Mouse (Mus musculus): Measurements from ENCODE around the gene Ocln.
A peak's percentile ranks its signal among the peaks of the same experiment; 100 is the strongest.
"Not testable (repeated sequence)": the region's sequence is repeated elsewhere in the genome, so short reads cannot be mapped to it uniquely, and the experiment has no call there.

Gene Ocln

GRCm38 (mm10) chr13:100543011-100543767 lies 9.3 kb downstream of the Ocln start:
- DNase-seq = no peak

- no peak for DNase-seq
Measured at GRCm38 (mm10) chr13:100536149-100536548, 16.4 kb downstream of the Ocln start.

- DNase-seq = no peak
Measured at GRCm38 (mm10) chr13:100532788-100533365, 19.6 kb downstream of the Ocln start.

- DNase-seq = no peak
Measured at GRCm38 (mm10) chr13:100526649-100527038, 25.9 kb downstream of the Ocln start.

GRCm38 (mm10) chr13:100525935-100526648 lies 26.4 kb downstream of the Ocln start:
- peak; percentile 75 for DNase-seq

GRCm38 (mm10) chr13:100524896-100525295 lies 27.6 kb downstream of the Ocln start:
- peak; percentile 39 for DNase-seq

GRCm38 (mm10) chr13:100523698-100524097 lies 28.8 kb downstream of the Ocln start:
- no peak for DNase-seq

- no peak for DNase-seq
Measured at GRCm38 (mm10) chr13:100521724-100522591, 30.6 kb downstream of the Ocln start.

GRCm38 (mm10) chr13:100519162-100519561 lies 33.4 kb downstream of the Ocln start:
- DNase-seq = no peak

GRCm38 (mm10) chr13:100518191-100518590 lies 34.3 kb downstream of the Ocln start:
- no peak for DNase-seq

- no peak for DNase-seq
Measured at GRCm38 (mm10) chr13:100517652-100518153, 34.8 kb downstream of the Ocln start.

- DNase-seq = peak; percentile 40
Measured at GRCm38 (mm10) chr13:100516213-100517105, 36.1 kb downstream of the Ocln start.

GRCm38 (mm10) chr13:100512792-100513191 lies 39.7 kb downstream of the Ocln start:
- no peak for DNase-seq

GRCm38 (mm10) chr13:100511860-100512364 lies 40.6 kb downstream of the Ocln start:
- no peak for DNase-seq

GRCm38 (mm10) chr13:100511146-100511859 lies 41.2 kb downstream of the Ocln start:
- DNase-seq = no peak

GRCm38 (mm10) chr13:100499625-100500024 lies 52.9 kb downstream of the Ocln start:
- DNase-seq = not testable (repeated sequence)

GRCm38 (mm10) chr13:100495337-100495736 lies 57.2 kb downstream of the Ocln start:
- no peak for DNase-seq

GRCm38 (mm10) chr13:100494370-100494769 lies 58.1 kb downstream of the Ocln start:
- not testable (repeated sequence) for DNase-seq

GRCm38 (mm10) chr13:100493313-100493712 lies 59.2 kb downstream of the Ocln start:
- peak; percentile 22 for DNase-seq

- DNase-seq = peak; percentile 85
Measured at GRCm38 (mm10) chr13:100492061-100492787, 60.3 kb downstream of the Ocln start, which contains the start of gene Gtf2h2. Gene Gtf2h2, minus strand, starts transcription at chr13:100492579.
